Mouse (Mus musculus) heart, embryonic 14.5 days (tissue): ENCODE measurements at regions not wholly inside any gene's neighbourhood (a gene's known extent, or its start where the extent isn't known, plus 50 kb on each side); places are given as distances from the start of the nearest gene placed in this dataset.

Source experiments
- ATAC-seq: fragments of 200-750 bp; cut with Nextera tagmentation; 2 replicates; pipeline ENCODE4 v1.8.0; 2017; ENCODE audit warnings: low read depth, moderate TSS enrichment; ENCODE audit not compliant: insufficient number of reproducible peaks, insufficient read depth, low FRiP score
- H3K27ac ChIP-seq, 2 experiments: fragments of 200-500 bp in 1 of 2; fragments of 300-500 bp in 1 of 2; sonication (generic) in 1 of 2; replicated peaks in 1 of 2; 2 replicates each; pipeline ENCODE4 v1.5.1; 2012 to 2014; ENCODE audit warnings: low read depth in 2 of 2, low read length in 2 of 2, control low read depth in 1 of 2, mild to moderate bottlenecking in 1 of 2, mixed read lengths in 1 of 2; ENCODE audit not compliant: control insufficient read depth in 1 of 2, insufficient read depth in 1 of 2
- H3K27me3 ChIP-seq: fragments of 300-500 bp; sonication (generic); 2 replicates; pipeline ENCODE4 v1.6.1; 2014; ENCODE audit warnings: mild to moderate bottlenecking, low read length, control low read depth; ENCODE audit not compliant: control insufficient read depth, insufficient read depth
- H3K36me3 ChIP-seq: fragments of 300-500 bp; sonication (generic); 2 replicates; pipeline ENCODE4 v1.6.1; 2014; ENCODE audit warnings: mild to moderate bottlenecking, control low read depth, low read length, mixed read lengths; ENCODE audit not compliant: control insufficient read depth, insufficient read depth
- H3K4me1 ChIP-seq, 2 experiments: fragments of 200-500 bp in 1 of 2; fragments of 300-500 bp in 1 of 2; sonication (generic) in 1 of 2; 2 replicates each; pipeline ENCODE4 v1.6.1; 2012 to 2014; ENCODE audit warnings: low read length in 2 of 2, control low read depth in 1 of 2, mixed read lengths in 1 of 2; ENCODE audit not compliant: control insufficient read depth in 2 of 2, insufficient read depth in 2 of 2
- H3K4me2 ChIP-seq: fragments of 300-500 bp; sonication (generic); 2 replicates; pipeline ENCODE4 v1.6.1; 2014; ENCODE audit warnings: mild to moderate bottlenecking, low read length
- H3K4me3 ChIP-seq, 2 experiments: fragments of 200-500 bp in 1 of 2; fragments of 300-500 bp in 1 of 2; sonication (generic) in 1 of 2; 2 replicates each; pipeline ENCODE4 v1.5.1; 2012 to 2014; ENCODE audit warnings: low read length in 2 of 2, mild to moderate bottlenecking in 2 of 2, control low read depth in 1 of 2, low read depth in 1 of 2, moderate library complexity in 1 of 2; ENCODE audit not compliant: control insufficient read depth in 1 of 2, insufficient read depth in 1 of 2
- H3K9ac ChIP-seq: fragments of 300-500 bp; sonication (generic); 2 replicates; pipeline ENCODE4 v1.6.1; 2014; ENCODE audit warnings: mild to moderate bottlenecking, low read length
- H3K9me3 ChIP-seq: fragments of 300-500 bp; sonication (generic); 2 replicates; pipeline ENCODE4 v1.6.1; 2016; ENCODE audit warnings: low read length, control low read depth; ENCODE audit not compliant: control insufficient read depth
- WGBS: fragments of 180-500 bp; shearing (Covaris S2); extraction: QIAGEN DNeasy Blood & Tissue Kit; methylation state at CpG from one replicate; pipeline ENCODE4 v1.1.7; 2014; 5-methylcytosine and 5-hydroxymethylcytosine counted together

- no peak for ATAC-seq
- WGBS, result 76% methylated on average over 4 of the region's 4 CpGs
- H3K4me1 ChIP-seq, result no peaks in the 10 kb centered on the region
- H3K27ac ChIP-seq, result no peak overlapping the region
- no peak overlapping the region for H3K4me3 ChIP-seq
- H3K4me2 ChIP-seq, result no peak overlapping the region
- H3K27me3 ChIP-seq, result no peaks in the 10 kb centered on the region
- no peaks in the 10 kb centered on the region for H3K36me3 ChIP-seq
- no peak overlapping the region for H3K9ac ChIP-seq
- H3K9me3 ChIP-seq, result no peaks in the 10 kb centered on the region
Observed at GRCm38 (mm10) chr12:36796201-36796600, 312.1 kb upstream of the Meox2 start.

GRCm38 (mm10) chr12:36817938-36818337 lies 290.4 kb upstream of the Meox2 start:
- 85% methylated on average over 2 of the region's 2 CpGs for WGBS
- H3K4me1 ChIP-seq, result no peaks in the 10 kb centered on the region
- no peaks in the 10 kb centered on the region for H3K36me3 ChIP-seq
- no peak overlapping the region for H3K9ac ChIP-seq
- H3K9me3 ChIP-seq, result no peaks in the 10 kb centered on the region
- no peak for ATAC-seq
- no peak overlapping the region for H3K4me2 ChIP-seq
- H3K27ac ChIP-seq, result no peak overlapping the region
- H3K4me3 ChIP-seq, result no peak overlapping the region
- H3K27me3 ChIP-seq, result no peaks in the 10 kb centered on the region

GRCm38 (mm10) chr12:36818852-36819251 lies 289.5 kb upstream of the Meox2 start:
- H3K36me3 ChIP-seq, result no peaks in the 10 kb centered on the region
- no peak overlapping the region for H3K4me3 ChIP-seq
- H3K9ac ChIP-seq, result no peak overlapping the region
- H3K4me1 ChIP-seq, result no peaks in the 10 kb centered on the region
- 57% methylated on average over 3 of the region's 3 CpGs for WGBS
- no peak overlapping the region for H3K27ac ChIP-seq
- ATAC-seq, result no peak
- H3K27me3 ChIP-seq, result no peaks in the 10 kb centered on the region
- H3K4me2 ChIP-seq, result no peak overlapping the region
- no peaks in the 10 kb centered on the region for H3K9me3 ChIP-seq

DNA sequence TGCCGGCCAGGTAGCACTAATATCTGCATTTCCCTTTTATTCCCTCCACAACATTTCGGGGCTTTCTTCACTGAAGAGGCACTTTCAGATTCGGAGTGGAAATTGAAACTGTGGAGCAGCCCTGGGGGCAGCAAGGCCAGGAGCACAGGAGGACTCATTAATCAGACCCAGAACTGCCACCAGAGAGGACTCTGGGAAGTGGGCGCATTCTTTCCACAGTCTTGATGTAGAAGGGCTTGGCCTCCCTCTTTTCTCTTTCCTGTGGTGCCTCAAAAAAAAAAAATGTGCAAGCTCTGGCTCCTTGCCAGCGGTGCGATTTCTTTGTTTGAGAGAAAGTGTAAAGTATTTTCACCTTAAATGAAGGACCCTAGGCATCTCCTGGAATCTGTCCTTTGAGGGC lies 281.6 kb upstream of the Meox2 start:
- no peaks in the 10 kb centered on the region for H3K27me3 ChIP-seq
- H3K9me3 ChIP-seq, result no peaks in the 10 kb centered on the region
- H3K4me1 ChIP-seq, result peaks cover 0 to 6% of the 10 kb centered on the region in 2 experiments; a peak in 2 of 4 replicates
- no peak overlapping the region for H3K9ac ChIP-seq
- H3K36me3 ChIP-seq, result no peaks in the 10 kb centered on the region
- H3K4me3 ChIP-seq, result no peak overlapping the region
- H3K4me2 ChIP-seq, result no peak overlapping the region
- WGBS, result 68% methylated on average over 6 of the region's 6 CpGs
- no peak overlapping the region for H3K27ac ChIP-seq
- ATAC-seq, result no peak

- no peak for ATAC-seq
- H3K27ac ChIP-seq, result no peak overlapping the region
- H3K9ac ChIP-seq, result no peak overlapping the region
- peaks cover 0 to 6% of the 10 kb centered on the region in 2 experiments; a peak in 2 of 4 replicates for H3K4me1 ChIP-seq
- no peaks in the 10 kb centered on the region for H3K27me3 ChIP-seq
- 56% methylated on average over 14 of the region's 14 CpGs for WGBS
- no peak overlapping the region for H3K4me3 ChIP-seq
- H3K9me3 ChIP-seq, result no peaks in the 10 kb centered on the region
- H3K36me3 ChIP-seq, result no peaks in the 10 kb centered on the region
- H3K4me2 ChIP-seq, result peak overlapping the region; percentile 6; the same call in 1 of the 2 replicates
Observed at GRCm38 (mm10) chr12:36831307-36831997, 276.9 kb upstream of the Meox2 start.

GRCm38 (mm10) chr12:36842957-36843356 lies 265.4 kb upstream of the Meox2 start:
- Histone ChIP-seq H3K27ac (no peak overlapping the region), H3K4me3 (no peak overlapping the region), H3K4me1 (no peaks in the 10 kb centered on the region), H3K36me3 (no peaks in the 10 kb centered on the region), H3K4me2 (no peak overlapping the region), H3K9ac (no peak overlapping the region), H3K27me3 (no peaks in the 10 kb centered on the region), H3K9me3 (no peaks in the 10 kb centered on the region)
- WGBS, result 64% methylated on average over 1 of the region's 1 CpGs
- ATAC-seq, result no peak

DNA sequence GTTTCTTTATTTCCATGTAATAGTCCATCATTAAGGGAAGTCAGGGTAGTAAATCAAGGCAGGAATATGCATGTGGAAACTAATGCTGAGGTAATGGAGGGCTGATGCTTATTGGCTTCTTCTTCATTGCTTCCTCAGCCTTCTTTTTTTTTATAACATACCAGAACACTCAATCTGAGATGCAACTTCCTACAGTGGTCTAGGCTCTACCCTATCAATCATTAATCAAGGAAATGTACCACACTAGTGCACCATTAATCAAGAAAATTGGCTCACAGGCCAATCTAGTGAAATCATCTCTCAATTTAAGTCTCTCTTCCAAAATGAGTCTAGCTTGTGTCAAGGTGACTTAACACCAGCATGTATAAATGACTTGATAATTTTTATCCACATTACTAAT lies 263.2 kb upstream of the Meox2 start:
- no peak for ATAC-seq
- H3K9ac ChIP-seq, result no peak overlapping the region
- no peak overlapping the region for H3K27ac ChIP-seq
- H3K36me3 ChIP-seq, result no peaks in the 10 kb centered on the region
- no peak overlapping the region for H3K4me2 ChIP-seq
- no peaks in the 10 kb centered on the region for H3K27me3 ChIP-seq
- H3K4me3 ChIP-seq, result no peak overlapping the region
- no peaks in the 10 kb centered on the region for H3K9me3 ChIP-seq
- no peaks in the 10 kb centered on the region for H3K4me1 ChIP-seq

- no peak overlapping the region for H3K4me2 ChIP-seq
- ATAC-seq, result no peak
Observed at GRCm38 (mm10) chr12:36849086-36849485, 259.3 kb upstream of the Meox2 start.

More at GRCm38 (mm10) chr12:36849086-36849485, 259.3 kb upstream of the Meox2 start:
- Histone ChIP-seq H3K36me3 (no peaks in the 10 kb centered on the region), H3K27ac (no peak overlapping the region), H3K27me3 (no peaks in the 10 kb centered on the region), H3K9ac (no peak overlapping the region), H3K9me3 (no peaks in the 10 kb centered on the region), H3K4me3 (no peak overlapping the region), H3K4me1 (no peaks in the 10 kb centered on the region)
- 83% methylated on average over 2 of the region's 2 CpGs for WGBS
